Mouse (Mus musculus) lung, postnatal 0 days (tissue): ENCODE results near the gene Fez2.

Source experiments
- CTCF ChIP-seq: IDR thresholded peaks from 2 replicates; pipeline ENCODE4 v1.5.1; 2016; ENCODE audit warnings: antibody characterized with exemption, mild to moderate bottlenecking
- EP300 ChIP-seq: IDR thresholded peaks from 2 replicates; pipeline ENCODE4 v1.6.1; 2016; ENCODE audit warnings: antibody characterized with exemption, mild to moderate bottlenecking, control low read depth

DNA sequence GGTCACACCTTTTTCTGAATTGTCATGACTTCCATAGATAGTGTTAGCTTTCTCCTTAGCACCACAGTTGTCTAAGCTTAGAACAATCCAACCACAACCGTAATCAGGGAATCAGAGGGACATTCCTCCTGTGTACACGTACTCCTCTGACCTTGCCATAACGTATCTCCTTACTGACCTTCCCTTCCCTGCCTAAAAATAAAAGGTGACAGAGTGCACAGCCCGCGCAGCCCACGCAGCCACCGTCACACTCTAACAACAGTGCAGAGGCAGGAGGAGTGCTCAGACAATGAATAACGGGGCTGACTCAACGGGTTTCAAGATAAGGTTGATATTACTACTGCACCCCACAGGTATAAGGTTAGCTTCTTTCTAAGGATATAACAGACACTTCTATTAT lies 14.1 kb downstream of the Fez2 start:
- TF ChIP-seq EP300, result no peak
- no peak for TF ChIP-seq CTCF
